Mouse (Mus musculus) kidney, adult 2 months (tissue): Measurements from ENCODE around the gene Gm49711. TPM values are rescaled to one million over a fixed set of nuclear protein-coding genes. Genes with fewer than 3 reads are reported as not detected.

Experiments used
- DNase-seq: peaks from one replicate; pipeline ENCODE4 v3.0.0; 2021
- H3K27ac ChIP-seq: fragments of 200-500 bp; 2 replicates; pipeline ENCODE4 v1.5.1; 2012; ENCODE audit warnings: low read depth, low read length, control low read depth, inconsistent platforms; ENCODE audit not compliant: insufficient read depth
- H3K27me3 ChIP-seq: fragments of 200-500 bp; replicated peaks from 2 replicates; pipeline ENCODE4 v1.6.1; 2012; ENCODE audit warnings: mild to moderate bottlenecking, moderate library complexity, low read length, inconsistent platforms; ENCODE audit not compliant: control insufficient read depth, insufficient read depth
- H3K36me3 ChIP-seq: fragments of 200-500 bp; 2 replicates; pipeline ENCODE4 v1.6.1; 2012; ENCODE audit warnings: mild to moderate bottlenecking, moderate library complexity, low read length, inconsistent platforms; ENCODE audit not compliant: control insufficient read depth, insufficient read depth
- H3K4me1 ChIP-seq: fragments of 200-500 bp; 2 replicates; pipeline ENCODE4 v1.6.1; 2011; ENCODE audit warnings: low read length; ENCODE audit not compliant: control insufficient read depth, insufficient read depth
- H3K4me3 ChIP-seq: fragments of 200-500 bp; 2 replicates; pipeline ENCODE4 v1.5.1; 2011; ENCODE audit warnings: mild to moderate bottlenecking, low read depth, low read length, control low read depth; ENCODE audit not compliant: insufficient read depth
- CTCF ChIP-seq: fragments of 200-500 bp; conservative IDR thresholded peaks from 2 replicates; pipeline ENCODE4 v1.5.1; 2011; ENCODE audit warnings: low read depth, mild to moderate bottlenecking, control low read depth, low read length, moderate library complexity, mixed read lengths; ENCODE audit not compliant: insufficient read depth, insufficient read length
- POLR2A ChIP-seq: fragments of 200-500 bp; IDR thresholded peaks from one replicate; pipeline ENCODE4 v1.6.1; 2011; ENCODE audit warnings: low read depth, low read length, control low read depth
- WGBS: fragments of 180-500 bp; shearing (Covaris S2); methylation state at CpG from one replicate; pipeline ENCODE4 v1.1.7; 2018; 5-methylcytosine and 5-hydroxymethylcytosine counted together
- polyA plus RNA-seq: library from polyadenylated mRNA; depleted of rRNA; stranded (reverse); fragments of >200 nt; gene quantifications from 2 replicates; pipeline ENCODE4 v1.2.3, GENCODE M21; 2012; rRNA removed

Gm49711 gene
- polyA plus RNA-seq, 1 experiment, result not detected

GRCm38 (mm10) chr16:92215599-92216390 is 157.7 kb downstream of the Gm49711 start:
- 58% methylated on average over 8 of the region's 8 CpGs for WGBS
- DNase-seq, result peak; percentile 76
- Histone ChIP-seq H3K27ac (0 out of 2 replicates have a peak overlapping the region, but pooled peaks have one; percentile 18), H3K27me3 (no peaks in the 10 kb centered on the region), H3K4me3 (no peak overlapping the region), H3K36me3 (no peaks in the 10 kb centered on the region), H3K4me1 (no peaks in the 10 kb centered on the region)
- TF ChIP-seq CTCF (no peak), POLR2A (no peak)

GRCm38 (mm10) chr16:92220754-92221153 is 162.6 kb downstream of the Gm49711 start:
- no peak for TF ChIP-seq CTCF
- no peak for TF ChIP-seq POLR2A
- Histone ChIP-seq H3K4me3 (no peak overlapping the region), H3K36me3 (no peaks in the 10 kb centered on the region), H3K27me3 (no peaks in the 10 kb centered on the region), H3K4me1 (no peaks in the 10 kb centered on the region), H3K27ac (no peak overlapping the region)
- WGBS, result 82% methylated on average over 11 of the region's 11 CpGs
- no peak for DNase-seq

DNA sequence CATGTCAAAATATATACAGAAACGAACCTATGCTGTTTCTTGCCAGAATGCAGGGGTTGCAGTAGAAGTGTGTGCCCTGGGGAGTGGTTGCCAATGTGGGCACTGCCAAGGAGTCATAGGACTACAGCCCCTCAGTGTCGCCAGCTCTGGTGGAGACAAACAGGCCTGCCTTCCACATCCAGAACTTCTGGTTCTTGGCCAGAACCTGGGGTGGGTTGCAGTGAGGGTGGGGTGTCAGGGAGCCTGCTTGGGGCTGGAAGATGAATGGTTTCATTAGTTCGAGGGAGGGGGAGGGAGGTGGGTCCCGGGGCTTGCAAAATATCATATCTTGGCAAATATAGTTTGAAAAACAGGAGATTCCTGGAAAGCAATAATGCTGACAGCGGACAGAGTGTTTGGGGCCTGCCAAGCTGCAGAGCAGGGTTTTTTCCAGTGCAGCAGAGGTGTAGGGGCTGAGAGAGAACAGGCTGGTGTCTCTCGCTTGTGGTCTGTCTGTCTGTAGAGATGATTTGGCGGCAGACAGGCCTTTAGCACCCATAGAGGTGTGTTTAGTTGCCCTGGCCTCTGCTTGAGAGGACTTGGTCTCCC is 170.3 kb downstream of the Gm49711 start:
- DNase-seq, result no peak
- Histone ChIP-seq H3K4me3 (no peak overlapping the region), H3K4me1 (no peaks in the 10 kb centered on the region), H3K36me3 (no peaks in the 10 kb centered on the region), H3K27me3 (no peaks in the 10 kb centered on the region), H3K27ac (no peak overlapping the region)
- 74% methylated on average over 7 of the region's 7 CpGs for WGBS
- no peak for TF ChIP-seq CTCF
- TF ChIP-seq POLR2A, result no peak

- Histone ChIP-seq H3K4me3 (no peak overlapping the region), H3K4me1 (0 out of 2 replicates have a peak, but pooled peaks cover 6% of the 10 kb centered on the region), H3K27me3 (no peaks in the 10 kb centered on the region), H3K36me3 (no peaks in the 10 kb centered on the region), H3K27ac (no peak overlapping the region)
- WGBS, result 81% methylated on average over 6 of the region's 6 CpGs
- no peak for DNase-seq
- TF ChIP-seq POLR2A, result no peak
- no peak for TF ChIP-seq CTCF
Measured at GRCm38 (mm10) chr16:92230476-92230931, 172.4 kb downstream of the Gm49711 start.

DNA sequence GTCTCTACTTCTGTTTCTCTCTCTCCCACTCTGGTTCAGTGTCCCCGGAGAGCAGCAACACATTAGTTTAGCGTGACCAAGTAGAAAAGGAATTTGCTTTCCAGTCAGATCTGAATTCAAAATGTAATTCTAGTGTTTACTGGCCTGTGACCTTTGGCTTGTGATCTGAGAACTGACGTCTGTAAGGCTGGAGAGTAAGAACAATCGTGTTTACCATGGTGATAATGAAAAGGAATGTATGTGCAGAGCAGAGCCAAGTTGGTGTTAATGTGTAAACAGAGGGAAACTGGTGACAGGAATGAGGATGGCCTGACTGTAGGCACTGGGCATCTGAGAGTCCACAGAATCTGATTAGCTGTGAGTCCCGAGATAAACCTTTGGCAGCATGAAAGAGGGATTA is 176.4 kb downstream of the Gm49711 start:
- Histone ChIP-seq H3K27me3 (no peaks in the 10 kb centered on the region), H3K4me1 (0 out of 2 replicates have a peak, but pooled peaks cover 6% of the 10 kb centered on the region), H3K4me3 (no peak overlapping the region), H3K36me3 (no peaks in the 10 kb centered on the region), H3K27ac (no peak overlapping the region)
- WGBS, result 13% methylated on average over 5 of the region's 5 CpGs
- DNase-seq, result peak; percentile 59
- no peak for TF ChIP-seq CTCF
- TF ChIP-seq POLR2A, result no peak

DNA sequence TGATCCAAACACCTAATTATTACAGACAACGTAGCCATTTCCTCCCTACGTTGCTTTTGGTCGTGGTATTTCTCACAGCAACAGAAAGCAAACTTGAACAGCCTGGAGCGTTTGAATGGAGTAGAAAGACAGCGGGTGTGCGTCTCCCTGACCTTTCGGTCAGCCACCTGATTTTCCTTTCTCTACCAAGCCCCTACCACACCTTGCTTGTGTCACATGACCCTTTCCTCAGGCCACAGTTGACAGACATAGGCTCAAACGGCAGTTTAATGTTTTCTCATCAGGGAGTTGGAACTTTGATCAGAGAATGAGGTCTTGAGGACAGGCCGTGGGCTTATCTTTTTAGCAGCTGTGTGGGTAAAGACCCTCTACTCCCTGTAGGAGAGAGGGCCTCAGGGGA is 177.1 kb downstream of the Gm49711 start:
- no peak overlapping the region for H3K27ac ChIP-seq

More for the DNA sequence above, 177.1 kb downstream of the Gm49711 start:
- 0 out of 2 replicates have a peak, but pooled peaks cover 6% of the 10 kb centered on the region for H3K4me1 ChIP-seq
- TF ChIP-seq CTCF, result no peak
- TF ChIP-seq POLR2A, result no peak
- no peak for DNase-seq
- H3K27me3 ChIP-seq, result no peaks in the 10 kb centered on the region
- H3K4me3 ChIP-seq, result no peak overlapping the region
- H3K36me3 ChIP-seq, result no peaks in the 10 kb centered on the region
- 50% methylated on average over 9 of the region's 9 CpGs for WGBS

Other genes with a start within 250 kb of the Gm49711 start
- 99.2 and 129 TPM in 2 replicates for gene Mrps6, start within 50 bp of the Gm49711 start, polyA plus RNA-seq
- gene Slc5a3, start within 50 bp of the Gm49711 start, polyA plus RNA-seq, result 17.1 and 17.6 TPM in 2 replicates
- not detected in 2 replicates for gene Kcne2, start 234.1 kb downstream of the Gm49711 start, polyA plus RNA-seq
- 30.4 and 32.6 TPM in 2 replicates for gene Smim11, start 243.0 kb downstream of the Gm49711 start, polyA plus RNA-seq